Mouse (Mus musculus): Measurements from ENCODE around the gene Ifnb1.

Gene Ifnb1

GRCm38 (mm10) chr4:88501247-88501646 lies 21.3 kb downstream of the Ifnb1 start:
- peak; percentile 63 for DNase-seq (ENCODE audit: low read depth)

GRCm38 (mm10) chr4:88496321-88497018 lies 26.1 kb downstream of the Ifnb1 start:
- no peak for DNase-seq (ENCODE audit: low read depth)

- DNase-seq (ENCODE audit: low read depth) = no peak
Measured at GRCm38 (mm10) chr4:88489622-88490021, 33.0 kb downstream of the Ifnb1 start.

GRCm38 (mm10) chr4:88488107-88488506 lies 34.5 kb downstream of the Ifnb1 start:
- no peak for DNase-seq (ENCODE audit: low read depth)

GRCm38 (mm10) chr4:88480130-88480529 lies 42.4 kb downstream of the Ifnb1 start:
- DNase-seq (ENCODE audit: low read depth) = no peak

- no peak for DNase-seq (ENCODE audit: low read depth)
Measured at GRCm38 (mm10) chr4:88478809-88479186, 43.8 kb downstream of the Ifnb1 start.

GRCm38 (mm10) chr4:88478177-88478808 lies 44.3 kb downstream of the Ifnb1 start:
- no peak for DNase-seq (ENCODE audit: low read depth)

GRCm38 (mm10) chr4:88476511-88477210 lies 45.9 kb downstream of the Ifnb1 start:
- peak; percentile 32 for DNase-seq (ENCODE audit: low read depth)

- DNase-seq (ENCODE audit: low read depth) = no peak
Measured at GRCm38 (mm10) chr4:88476084-88476483, 46.5 kb downstream of the Ifnb1 start.

Data from 416B (cell line).